ENCODE assay signal across 27 mouse cellular contexts in genomic region chr11:98560942-98561341, GRCm38 (mm10). TPM values are rescaled to one million over a fixed set of nuclear protein-coding genes. Genes with fewer than 3 reads are reported as not detected.
A peak's percentile ranks its signal among the peaks of the same experiment; 100 is the strongest.
DNase-seq lines count a peak whose midpoint lies in the region; ATAC-seq lines count a peak whose summit lies in the region.
"Had no signal": no experiment of that assay in that cellular context is flagged by ENCODE, and none has a peak within 500 bp of the region (broad histone marks: within the 10 kb centered on the region; RNA-seq: fewer than 3 reads in every experiment).

No protein-coding gene starts in this region.

- peaks cover 20% of the 10 kb centered on the region for H3K4me1 ChIP-seq in heart, embryonic 10.5 days
- H3K4me1 ChIP-seq in midbrain, embryonic 11.5 days (ENCODE audit: control insufficient read depth, insufficient read depth, low read length): no peaks in the 10 kb centered on the region
- no peaks in the 10 kb centered on the region for H3K4me1 ChIP-seq in midbrain, embryonic 14.5 days (ENCODE audit: control insufficient read depth, insufficient read depth, low read length)
- H3K4me1 ChIP-seq: hindbrain, embryonic 12.5 days; neural tube, embryonic 13.5 days; stomach, embryonic 15.5 days had no signal

- WGBS in heart, embryonic 10.5 days: 20% methylated on average over 7 of the region's 7 CpGs
- 63% methylated on average over 7 of the region's 7 CpGs for WGBS in midbrain, embryonic 11.5 days
- WGBS in midbrain, embryonic 14.5 days: 48% methylated on average over 7 of the region's 7 CpGs

- H3K4me2 ChIP-seq in midbrain, embryonic 11.5 days: no peak overlapping the region
- no peak overlapping the region for H3K4me2 ChIP-seq in midbrain, embryonic 14.5 days (ENCODE audit: low read length)
- H3K4me2 ChIP-seq: hindbrain, embryonic 12.5 days; liver, embryonic 15.5 days; neural tube, embryonic 13.5 days; stomach, embryonic 15.5 days had no signal

- intact Hi-C loops in heart, postnatal 25 days (cut with DNase I): no loop called here

- no peaks in the 10 kb centered on the region for H3K36me3 ChIP-seq in heart, embryonic 10.5 days
- H3K36me3 ChIP-seq in midbrain, embryonic 11.5 days (ENCODE audit: control insufficient read depth, insufficient read depth, low read length): no peaks in the 10 kb centered on the region
- no peaks in the 10 kb centered on the region for H3K36me3 ChIP-seq in midbrain, embryonic 14.5 days (ENCODE audit: control insufficient read depth, insufficient read depth, low read length)
- H3K36me3 ChIP-seq: G1E; hindbrain, embryonic 12.5 days; liver, embryonic 15.5 days; neural tube, embryonic 13.5 days; stomach, embryonic 15.5 days had no signal

- no peak overlapping the region for H3K4me3 ChIP-seq in heart, embryonic 10.5 days
- no peak overlapping the region for H3K4me3 ChIP-seq in midbrain, embryonic 11.5 days (ENCODE audit: low read depth, low read length)
- no peak overlapping the region for H3K4me3 ChIP-seq in midbrain, embryonic 14.5 days (replicated peaks; ENCODE audit: low read depth, low read length)
- H3K4me3 ChIP-seq: gastrocnemius, adult 2 months; hindbrain, embryonic 12.5 days; liver, embryonic 15.5 days; neural tube, embryonic 13.5 days; stomach, embryonic 15.5 days had no signal

- H3K9me3 ChIP-seq in heart, embryonic 10.5 days: no peaks in the 10 kb centered on the region
- no peaks in the 10 kb centered on the region for H3K9me3 ChIP-seq in midbrain, embryonic 11.5 days (ENCODE audit: control insufficient read depth, low read length)
- no peaks in the 10 kb centered on the region for H3K9me3 ChIP-seq in midbrain, embryonic 14.5 days (ENCODE audit: control insufficient read depth, low read length)
- H3K9me3 ChIP-seq: G1E; hindbrain, embryonic 12.5 days; liver, embryonic 15.5 days; neural tube, embryonic 13.5 days; stomach, embryonic 15.5 days had no signal

- no peak for ATAC-seq in midbrain, embryonic 11.5 days (ENCODE audit: low FRiP score)
- no peak for ATAC-seq in midbrain, embryonic 14.5 days (ENCODE audit: low FRiP score, low TSS enrichment)
- no peak for ATAC-seq in megakaryocyte, adult 5-6 weeks (ENCODE audit: poor library complexity, severe bottlenecking)
- no peak for ATAC-seq in megakaryocyte-erythroid progenitor cell, adult 5-6 weeks (replicated peaks; ENCODE audit: low FRiP score, low TSS enrichment, poor library complexity, severe bottlenecking)
- ATAC-seq: CD4-positive, CD25-positive, alpha-beta regulatory T cell, adult 4 months; forebrain, postnatal 0 days; inflammation-experienced regulatory T-cells, adult 6 months had no signal

- H3K27ac ChIP-seq in heart, embryonic 10.5 days: peak overlapping the region; percentile 67
- no peak overlapping the region for H3K27ac ChIP-seq in midbrain, embryonic 11.5 days (ENCODE audit: low read depth, low read length)
- no peak overlapping the region for H3K27ac ChIP-seq in midbrain, embryonic 14.5 days (replicated peaks; ENCODE audit: low read depth, low read length)
- H3K27ac ChIP-seq: gastrocnemius, adult 2 months; hindbrain, embryonic 12.5 days; liver, embryonic 15.5 days; neural tube, embryonic 13.5 days; stomach, embryonic 15.5 days had no signal

- DNase-seq in adrenal gland, adult (ENCODE audit: inconsistent age in 2 of 2, low spot score in 1 of 2): peak; percentile 69 to 75
- no peak for DNase-seq in adrenal gland, adult 8-10 months
- DNase-seq in heart, embryonic 10.5 days (ENCODE audit: low spot score): no peak
- no peak for DNase-seq in heart, postnatal 25 days (ENCODE audit: low spot score)
- DNase-seq in midbrain, embryonic 11.5 days (ENCODE audit: low spot score, missing footprints): peak; percentile 77
- no peak for DNase-seq in midbrain, embryonic 14.5 days
- DNase-seq: cerebellum, postnatal 10 days; forebrain, postnatal 0 days; gastrocnemius, adult 2 months; layer of hippocampus, postnatal 36 days; lung, postnatal 14 days had no signal

- no peak overlapping the region for H3K9ac ChIP-seq in midbrain, embryonic 11.5 days (ENCODE audit: low read length)
- H3K9ac ChIP-seq in midbrain, embryonic 14.5 days (replicated peaks; ENCODE audit: low read length): no peak overlapping the region
- H3K9ac ChIP-seq: forebrain, postnatal 0 days; hindbrain, embryonic 12.5 days; liver, embryonic 15.5 days; neural tube, embryonic 13.5 days; stomach, embryonic 15.5 days had no signal

- no peaks in the 10 kb centered on the region for H3K27me3 ChIP-seq in heart, embryonic 10.5 days (ENCODE audit: insufficient read depth, poor library complexity, severe bottlenecking)
- H3K27me3 ChIP-seq in midbrain, embryonic 11.5 days (ENCODE audit: control insufficient read depth, insufficient read depth, low read length): no peaks in the 10 kb centered on the region; the same call in 1 of the 2 replicates
- no peaks in the 10 kb centered on the region for H3K27me3 ChIP-seq in midbrain, embryonic 14.5 days (ENCODE audit: control insufficient read depth, insufficient read depth, low read length)
- H3K27me3 ChIP-seq: hindbrain, embryonic 12.5 days; neural tube, embryonic 13.5 days; stomach, embryonic 15.5 days had no signal

RNA-seq across cellular contexts. Expression of gene Zpbp2, which starts 10.0 kb away (rescaled TPM):
- total RNA-seq in adrenal gland, adult 8-10 months (2022): 1 to 10 TPM in 1 of 4 experiments, under 1 TPM in 2, not detected in 1; 0.51 to 1.1 (median 0.74) TPM
- polyA plus RNA-seq in heart, embryonic 10.5 days (2016; fragmentation: Nextera tagmentation; extraction: Ambion mirVana): 0.21 and 0.65 TPM in 2 replicates
- not detected for total RNA-seq in heart, postnatal 25 days (2021)
- 0.23 and 0.26 TPM in 2 replicates for polyA plus RNA-seq in midbrain, embryonic 11.5 days (2014; fragmentation: Nextera tagmentation; extraction: Ambion mirVana)
- polyA plus RNA-seq in midbrain, embryonic 14.5 days (2014; fragmentation: Nextera tagmentation; extraction: Ambion mirVana): not detected in 2 replicates
- 0.34 and 5.4 TPM in 2 replicates for total RNA-seq in megakaryocyte, adult 5-6 weeks (2015)
- total RNA-seq in megakaryocyte, adult 5-6 weeks (2017): 0.81 TPM in 1 of 2 replicates, not detected in the other
- total RNA-seq in megakaryocyte-erythroid progenitor cell, adult 5-6 weeks (2014; fragmentation: Nextera tagmentation): 5.0 TPM in 1 of 2 replicates, not detected in the other
- 0.99 TPM in 1 of 2 replicates, not detected in the other for total RNA-seq in megakaryocyte-erythroid progenitor cell, adult 5-6 weeks (2017)
- total RNA-seq: forebrain, postnatal 0 days; gastrocnemius, adult 2 months; layer of hippocampus, postnatal 36 days had no signal
- polyA plus RNA-seq: forebrain, postnatal 0 days; neural tube, embryonic 13.5 days had no signal

RNA-seq across cellular contexts. Expression of gene Ikzf3, which starts 15.1 kb away (rescaled TPM):
- total RNA-seq in adrenal gland, adult 8-10 months (2022): 1 to 10 TPM in 1 of 4 experiments, under 1 TPM in 3; 0.49 to 1.0 (median 0.75) TPM
- polyA plus RNA-seq in heart, embryonic 10.5 days (2016; fragmentation: Nextera tagmentation; extraction: Ambion mirVana): 0.04 and 0.22 TPM in 2 replicates
- under 1 TPM; 0.44 to 0.61 TPM for total RNA-seq in heart, postnatal 25 days (2021)
- 0.07 and 0.18 TPM in 2 replicates for polyA plus RNA-seq in midbrain, embryonic 11.5 days (2014; fragmentation: Nextera tagmentation; extraction: Ambion mirVana)
- 0.05 TPM in 1 of 2 replicates, not detected in the other for polyA plus RNA-seq in midbrain, embryonic 14.5 days (2014; fragmentation: Nextera tagmentation; extraction: Ambion mirVana)
- total RNA-seq in megakaryocyte, adult 5-6 weeks (2015): 6.0 and 9.9 TPM in 2 replicates
- 6.6 and 11.0 TPM in 2 replicates for total RNA-seq in megakaryocyte, adult 5-6 weeks (2017)
- total RNA-seq in megakaryocyte-erythroid progenitor cell, adult 5-6 weeks (2014; fragmentation: Nextera tagmentation): 3.1 and 12.1 TPM in 2 replicates
- total RNA-seq in megakaryocyte-erythroid progenitor cell, adult 5-6 weeks (2017): 0.46 and 1.9 TPM in 2 replicates
- total RNA-seq: granulocyte monocyte progenitor cell, adult 5-6 weeks; layer of hippocampus, postnatal 36 days had no signal
- polyA plus RNA-seq: hindbrain, embryonic 12.5 days; limb, embryonic 11.5 days had no signal

RNA-seq across cellular contexts. Expression of gene Ormdl3, which starts 26.2 kb away (rescaled TPM):
- total RNA-seq in adrenal gland, adult 8-10 months (2022): 100 to 1,000 TPM; 102 to 147 (median 129) TPM
- polyA plus RNA-seq in heart, embryonic 10.5 days (2016; fragmentation: Nextera tagmentation; extraction: Ambion mirVana): 56.1 and 61.0 TPM in 2 replicates
- total RNA-seq in heart, postnatal 25 days (2021): 10 to 100 TPM; 35.6 to 37.8 TPM
- 9.7 and 12.0 TPM in 2 replicates for polyA plus RNA-seq in midbrain, embryonic 11.5 days (2014; fragmentation: Nextera tagmentation; extraction: Ambion mirVana)
- 17.1 and 53.4 TPM in 2 replicates for polyA plus RNA-seq in midbrain, embryonic 14.5 days (2014; fragmentation: Nextera tagmentation; extraction: Ambion mirVana)
- 5.1 and 7.8 TPM in 2 replicates for total RNA-seq in megakaryocyte, adult 5-6 weeks (2015)
- total RNA-seq in megakaryocyte, adult 5-6 weeks (2017): 6.3 and 8.8 TPM in 2 replicates
- 28.3 and 38.6 TPM in 2 replicates for total RNA-seq in megakaryocyte-erythroid progenitor cell, adult 5-6 weeks (2014; fragmentation: Nextera tagmentation)
- 20.7 and 21.7 TPM in 2 replicates for total RNA-seq in megakaryocyte-erythroid progenitor cell, adult 5-6 weeks (2017)

RNA-seq across cellular contexts. Expression of gene Lrrc3c, which starts 37.1 kb away (rescaled TPM):
- not detected for total RNA-seq in adrenal gland, adult 8-10 months (2022)
- polyA plus RNA-seq in heart, embryonic 10.5 days (2016; fragmentation: Nextera tagmentation; extraction: Ambion mirVana): not detected in 2 replicates
- total RNA-seq in heart, postnatal 25 days (2021): not detected
- polyA plus RNA-seq in midbrain, embryonic 11.5 days (2014; fragmentation: Nextera tagmentation; extraction: Ambion mirVana): not detected in 2 replicates
- polyA plus RNA-seq in midbrain, embryonic 14.5 days (2014; fragmentation: Nextera tagmentation; extraction: Ambion mirVana): not detected in 2 replicates
- total RNA-seq in megakaryocyte, adult 5-6 weeks (2015): not detected in 2 replicates
- not detected in 2 replicates for total RNA-seq in megakaryocyte, adult 5-6 weeks (2017)
- not detected in 2 replicates for total RNA-seq in megakaryocyte-erythroid progenitor cell, adult 5-6 weeks (2014; fragmentation: Nextera tagmentation)
- total RNA-seq in megakaryocyte-erythroid progenitor cell, adult 5-6 weeks (2017): not detected in 2 replicates
- total RNA-seq: forebrain, postnatal 0 days; G1E; gastrocnemius, adult 2 months; granulocyte monocyte progenitor cell, adult 5-6 weeks; layer of hippocampus, postnatal 36 days; monocyte, adult 5-6 weeks had no signal
- polyA plus RNA-seq: CD4-positive, CD25-positive, alpha-beta regulatory T cell, adult 4 months; embryonic facial prominence, embryonic 11.5 days; forebrain, postnatal 0 days; G1E; hindbrain, embryonic 12.5 days; inflammation-experienced regulatory T-cells, adult 6 months; kidney, embryonic 16.5 days; limb, embryonic 11.5 days; liver, embryonic 15.5 days; neural tube, embryonic 13.5 days; spleen, adult 2 months; stomach, embryonic 15.5 days; thymus, postnatal 0 days had no signal

Comparison
In these comparisons a context has a peak if more than half of its experiments do, and no peak if none do; other contexts are left out.
1. DNase-seq: peak in adrenal gland, adult (2 of 2) and midbrain, embryonic 11.5 days (single experiment); none in adrenal gland, adult 8-10 months (single experiment), heart, embryonic 10.5 days (single experiment), heart, postnatal 25 days (single experiment) and midbrain, embryonic 14.5 days (single experiment).